Mouse (Mus musculus): ENCODE measurements at regions not wholly inside any gene's neighbourhood (a gene's known extent, or its start where the extent isn't known, plus 50 kb on each side); places are given as distances from the start of the nearest gene placed in this dataset.

DNA sequence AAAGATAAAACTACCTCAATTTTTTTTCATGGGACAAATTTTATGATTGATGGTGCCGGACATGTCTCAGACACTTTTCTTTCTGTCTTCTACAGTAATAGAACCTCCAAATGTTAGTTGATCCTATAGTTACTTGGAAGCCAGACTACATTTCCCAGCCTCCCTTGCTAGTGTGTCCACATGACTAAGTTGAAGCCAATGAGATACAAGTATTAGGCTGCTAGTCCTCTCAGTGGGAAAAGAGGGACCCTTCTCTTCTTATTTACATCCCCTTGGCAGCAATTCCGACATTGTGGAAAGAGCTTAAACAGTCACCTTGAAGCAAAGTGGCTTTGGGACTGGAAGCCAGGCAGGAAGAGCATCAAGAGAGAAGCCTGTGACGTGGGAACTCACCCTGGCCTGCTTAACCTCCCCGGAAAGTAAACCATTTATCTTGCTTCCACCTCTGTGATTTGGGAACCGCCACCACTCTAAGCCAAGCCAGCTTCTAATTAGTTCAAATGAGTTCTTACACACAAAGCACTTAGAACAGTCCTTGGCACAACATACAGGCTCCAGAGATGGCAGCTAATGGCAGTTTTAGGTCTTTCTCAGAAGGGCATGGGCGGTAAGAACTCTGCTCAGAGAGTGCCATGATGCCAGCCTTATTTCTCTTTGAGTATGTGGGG is 241.4 kb upstream of the Gm4791 start:
- ATAC-seq (ENCODE audit: low FRiP score): no peak

GRCm38 (mm10) chr9:46751981-46752380 is 246.6 kb upstream of the Gm4791 start:
- Histone ChIP-seq H3K27me3 (ENCODE audit: control insufficient read depth, insufficient read depth, low read length) (no peaks in the 10 kb centered on the region), H3K4me2 (replicated peaks) (no peak overlapping the region)

More for the DNA sequence above, 241.4 kb upstream of the Gm4791 start:
- Histone ChIP-seq H3K9me3 (ENCODE audit: control insufficient read depth, low read length) (no peaks in the 10 kb centered on the region), H3K36me3 (replicated peaks; ENCODE audit: control insufficient read depth, insufficient read depth) (no peaks in the 10 kb centered on the region), H3K27ac (no peak overlapping the region), H3K4me3 (replicated peaks; ENCODE audit: low read length) (no peak overlapping the region), H3K4me2 (replicated peaks) (no peak overlapping the region), H3K27me3 (ENCODE audit: control insufficient read depth, insufficient read depth, low read length) (no peaks in the 10 kb centered on the region), H3K4me1 (replicated peaks; ENCODE audit: control insufficient read depth, insufficient read depth, low read length) (0 out of 2 replicates have a peak, but pooled peaks cover 7% of the 10 kb centered on the region), H3K9ac (no peak overlapping the region)
- WGBS: 64% methylated on average over 6 of the region's 6 CpGs
- DNase-seq (ENCODE audit: low spot score): no peak

DNA sequence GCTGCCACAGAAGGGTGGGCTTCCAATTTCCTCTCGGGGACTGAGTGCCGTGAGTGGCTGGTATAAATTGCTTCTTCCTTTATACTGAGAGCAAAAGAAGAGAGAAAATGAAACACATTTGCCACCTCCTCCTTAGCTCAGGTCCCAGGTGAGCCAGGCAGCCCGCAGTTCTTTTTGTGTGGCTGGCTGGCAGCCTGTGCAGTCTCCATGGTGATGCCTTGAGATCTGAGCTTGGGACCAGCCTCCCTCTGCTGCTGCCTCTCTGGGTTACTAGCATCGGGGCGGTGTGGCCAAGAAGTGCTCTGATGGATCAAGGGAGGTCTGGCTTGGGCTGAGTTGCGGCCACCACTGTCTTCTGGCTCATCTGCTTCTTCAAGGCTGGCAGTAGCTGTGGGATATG is 249.1 kb upstream of the Gm4791 start:
- no peak for ATAC-seq (ENCODE audit: low FRiP score)
- Histone ChIP-seq H3K4me3 (replicated peaks; ENCODE audit: low read length) (no peak overlapping the region), H3K9ac (no peak overlapping the region), H3K36me3 (replicated peaks; ENCODE audit: control insufficient read depth, insufficient read depth) (no peaks in the 10 kb centered on the region), H3K4me2 (replicated peaks) (no peak overlapping the region), H3K9me3 (ENCODE audit: control insufficient read depth, low read length) (no peaks in the 10 kb centered on the region), H3K27ac (no peak overlapping the region), H3K27me3 (ENCODE audit: control insufficient read depth, insufficient read depth, low read length) (no peaks in the 10 kb centered on the region), H3K4me1 (replicated peaks; ENCODE audit: control insufficient read depth, insufficient read depth, low read length) (peaks cover 10% of the 10 kb centered on the region; the same call in 1 of the 2 replicates)
- 63% methylated on average over 6 of the region's 6 CpGs for WGBS
- DNase-seq (ENCODE audit: low spot score): no peak

More at GRCm38 (mm10) chr9:46751981-46752380, 246.6 kb upstream of the Gm4791 start:
- ATAC-seq (ENCODE audit: low FRiP score) (no peak), DNase-seq (ENCODE audit: low spot score) (no peak)
- H3K36me3 ChIP-seq (replicated peaks; ENCODE audit: control insufficient read depth, insufficient read depth): no peaks in the 10 kb centered on the region
- no peak overlapping the region for H3K4me3 ChIP-seq (replicated peaks; ENCODE audit: low read length)
- H3K27ac ChIP-seq: 0 out of 2 replicates have a peak overlapping the region, but pooled peaks have one; percentile 15
- H3K9ac ChIP-seq: no peak overlapping the region
- no peaks in the 10 kb centered on the region for H3K9me3 ChIP-seq (ENCODE audit: control insufficient read depth, low read length)
- H3K4me1 ChIP-seq (replicated peaks; ENCODE audit: control insufficient read depth, insufficient read depth, low read length): peaks cover 13% of the 10 kb centered on the region; the same call in 1 of the 2 replicates
- 42% methylated on average over 5 of the region's 5 CpGs for WGBS

DNA sequence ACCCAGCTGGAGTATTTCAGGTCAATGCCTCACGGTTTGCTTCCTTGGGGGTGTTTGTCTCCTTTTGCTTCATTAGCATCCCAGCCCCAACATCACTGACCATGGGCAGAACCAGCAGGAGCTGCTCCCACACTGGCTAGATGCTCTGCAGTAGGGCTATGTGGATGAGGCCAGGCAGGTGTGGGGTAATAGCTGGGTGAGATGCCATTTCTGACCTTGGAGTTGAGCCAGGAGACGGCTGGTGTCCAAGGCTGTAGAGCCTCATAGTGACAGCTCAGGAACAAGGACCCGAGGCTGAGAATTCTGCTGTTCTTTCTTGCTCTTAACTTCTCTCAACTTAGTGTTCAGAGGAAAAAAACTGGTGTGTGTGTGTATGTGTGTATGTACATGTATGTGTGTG is 252.3 kb upstream of the Gm4791 start:
- Histone ChIP-seq H3K27ac (no peak overlapping the region), H3K27me3 (ENCODE audit: control insufficient read depth, insufficient read depth, low read length) (no peaks in the 10 kb centered on the region), H3K4me1 (replicated peaks; ENCODE audit: control insufficient read depth, insufficient read depth, low read length) (0 out of 2 replicates have a peak, but pooled peaks cover 4% of the 10 kb centered on the region), H3K36me3 (replicated peaks; ENCODE audit: control insufficient read depth, insufficient read depth) (no peaks in the 10 kb centered on the region), H3K4me3 (replicated peaks; ENCODE audit: low read length) (no peak overlapping the region), H3K9ac (no peak overlapping the region), H3K9me3 (ENCODE audit: control insufficient read depth, low read length) (no peaks in the 10 kb centered on the region), H3K4me2 (replicated peaks) (no peak overlapping the region)
- ATAC-seq (ENCODE audit: low FRiP score) (no peak), DNase-seq (ENCODE audit: low spot score) (no peak)
- 79% methylated on average over 3 of the region's 3 CpGs for WGBS

DNA sequence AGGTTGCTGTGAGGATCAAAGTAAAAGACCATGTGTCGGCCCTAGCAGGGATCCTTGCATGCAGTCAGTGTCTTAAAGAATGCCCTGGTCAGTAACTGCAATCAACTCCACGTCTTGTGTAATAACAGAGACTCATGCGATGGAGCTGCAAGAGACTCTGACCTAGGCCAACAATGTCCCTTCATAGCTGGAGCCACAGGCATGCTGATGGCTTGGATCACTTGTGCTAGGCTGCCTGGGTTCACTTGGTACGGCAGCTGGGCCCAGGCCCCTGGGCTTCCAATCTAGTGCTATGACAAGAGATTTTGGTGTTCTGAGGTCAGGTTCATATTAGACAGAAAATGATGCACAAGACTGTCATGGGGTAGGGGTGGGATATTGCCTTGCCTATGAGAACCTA is 258.0 kb upstream of the Gm4791 start:
- Histone ChIP-seq H3K4me3 (replicated peaks; ENCODE audit: low read length) (no peak overlapping the region), H3K36me3 (replicated peaks; ENCODE audit: control insufficient read depth, insufficient read depth) (no peaks in the 10 kb centered on the region), H3K4me1 (replicated peaks; ENCODE audit: control insufficient read depth, insufficient read depth, low read length) (peaks cover 7% of the 10 kb centered on the region; the same call in 1 of the 2 replicates), H3K4me2 (replicated peaks) (no peak overlapping the region), H3K27me3 (ENCODE audit: control insufficient read depth, insufficient read depth, low read length) (no peaks in the 10 kb centered on the region), H3K27ac (no peak overlapping the region), H3K9me3 (ENCODE audit: control insufficient read depth, low read length) (no peaks in the 10 kb centered on the region), H3K9ac (no peak overlapping the region)
- WGBS: 84% methylated on average over 4 of the region's 4 CpGs
- no peak for DNase-seq (ENCODE audit: low spot score)
- no peak for ATAC-seq (ENCODE audit: low FRiP score)

GRCm38 (mm10) chr9:46739341-46739740 is 259.2 kb upstream of the Gm4791 start:
- no peak overlapping the region for H3K27ac ChIP-seq
- H3K9ac ChIP-seq: no peak overlapping the region
- ATAC-seq (ENCODE audit: low FRiP score) (no peak), DNase-seq (ENCODE audit: low spot score) (no peak)
- H3K4me2 ChIP-seq (replicated peaks): no peak overlapping the region
- 64% methylated on average over 3 of the region's 3 CpGs for WGBS
- peaks cover 7% of the 10 kb centered on the region; the same call in 1 of the 2 replicates for H3K4me1 ChIP-seq (replicated peaks; ENCODE audit: control insufficient read depth, insufficient read depth, low read length)
- no peaks in the 10 kb centered on the region for H3K9me3 ChIP-seq (ENCODE audit: control insufficient read depth, low read length)
- no peaks in the 10 kb centered on the region for H3K27me3 ChIP-seq (ENCODE audit: control insufficient read depth, insufficient read depth, low read length)
- H3K36me3 ChIP-seq (replicated peaks; ENCODE audit: control insufficient read depth, insufficient read depth): no peaks in the 10 kb centered on the region
- no peak overlapping the region for H3K4me3 ChIP-seq (replicated peaks; ENCODE audit: low read length)

- no peak for DNase-seq (ENCODE audit: low spot score)
- Histone ChIP-seq H3K27ac (no peak overlapping the region), H3K27me3 (ENCODE audit: control insufficient read depth, insufficient read depth, low read length) (no peaks in the 10 kb centered on the region), H3K4me3 (replicated peaks; ENCODE audit: low read length) (no peak overlapping the region), H3K4me2 (replicated peaks) (no peak overlapping the region), H3K36me3 (replicated peaks; ENCODE audit: control insufficient read depth, insufficient read depth) (no peaks in the 10 kb centered on the region), H3K9ac (no peak overlapping the region), H3K4me1 (replicated peaks; ENCODE audit: control insufficient read depth, insufficient read depth, low read length) (peaks cover 7% of the 10 kb centered on the region; the same call in 1 of the 2 replicates), H3K9me3 (ENCODE audit: control insufficient read depth, low read length) (no peaks in the 10 kb centered on the region)
- ATAC-seq (ENCODE audit: low FRiP score): no peak
- 34% methylated on average over 3 of the region's 3 CpGs for WGBS
These were observed 259.9 kb upstream of the Gm4791 start for GRCm38 (mm10) chr9:46738634-46739033.

DNA sequence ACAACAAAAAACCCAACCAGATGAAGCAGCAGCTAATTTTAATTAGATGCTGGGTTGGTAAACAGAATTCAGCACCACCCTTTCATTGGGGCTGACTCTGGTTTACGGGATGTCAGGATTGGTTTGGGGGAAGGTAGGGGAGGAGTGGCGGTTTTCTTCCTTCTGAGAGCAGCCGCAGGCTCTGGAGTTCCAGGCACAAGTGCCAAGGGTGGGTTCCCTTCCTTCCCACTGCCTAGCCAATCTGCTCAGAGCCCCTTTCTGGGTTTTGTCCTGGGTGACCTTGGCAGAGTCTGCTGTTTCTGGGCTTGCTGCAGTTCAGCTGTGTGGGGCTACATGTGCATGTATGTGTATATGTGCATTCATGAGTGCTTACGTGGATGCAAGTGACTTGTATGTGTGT is 260.5 kb upstream of the Gm4791 start:
- Histone ChIP-seq H3K27ac (no peak overlapping the region), H3K27me3 (ENCODE audit: control insufficient read depth, insufficient read depth, low read length) (no peaks in the 10 kb centered on the region), H3K9me3 (ENCODE audit: control insufficient read depth, low read length) (no peaks in the 10 kb centered on the region), H3K4me3 (replicated peaks; ENCODE audit: low read length) (no peak overlapping the region), H3K4me1 (replicated peaks; ENCODE audit: control insufficient read depth, insufficient read depth, low read length) (peaks cover 7% of the 10 kb centered on the region; the same call in 1 of the 2 replicates), H3K9ac (no peak overlapping the region), H3K36me3 (replicated peaks; ENCODE audit: control insufficient read depth, insufficient read depth) (no peaks in the 10 kb centered on the region), H3K4me2 (replicated peaks) (no peak overlapping the region)
- DNase-seq (ENCODE audit: low spot score): no peak
- no peak for ATAC-seq (ENCODE audit: low FRiP score)
- 48% methylated on average over 4 of the region's 4 CpGs for WGBS

DNA sequence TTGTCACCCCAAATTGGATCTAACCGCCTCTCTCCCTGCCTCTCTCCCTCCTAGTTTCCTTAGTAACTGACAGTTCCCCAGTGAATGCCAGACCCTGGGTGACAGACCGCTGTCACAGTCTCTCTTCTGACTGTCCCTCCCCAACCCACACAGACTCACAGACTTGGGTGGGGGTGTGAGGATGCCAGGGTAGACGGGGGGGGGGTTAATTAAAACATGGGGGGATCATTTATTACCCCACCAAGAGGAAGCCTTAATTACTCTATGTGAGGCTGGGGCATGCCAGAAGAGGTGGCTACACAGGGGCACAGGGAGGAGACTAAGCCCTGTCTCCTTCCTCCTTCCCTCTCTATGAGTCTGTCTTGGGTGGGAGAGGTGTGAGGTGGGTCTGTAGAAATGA is 261.1 kb upstream of the Gm4791 start:
- WGBS: 29% methylated on average over 3 of the region's 3 CpGs
- Histone ChIP-seq H3K9ac (no peak overlapping the region), H3K4me2 (replicated peaks) (no peak overlapping the region), H3K27ac (no peak overlapping the region), H3K9me3 (ENCODE audit: control insufficient read depth, low read length) (no peaks in the 10 kb centered on the region), H3K4me1 (replicated peaks; ENCODE audit: control insufficient read depth, insufficient read depth, low read length) (peaks cover 7% of the 10 kb centered on the region; the same call in 1 of the 2 replicates), H3K27me3 (ENCODE audit: control insufficient read depth, insufficient read depth, low read length) (no peaks in the 10 kb centered on the region), H3K4me3 (replicated peaks; ENCODE audit: low read length) (no peak overlapping the region), H3K36me3 (replicated peaks; ENCODE audit: control insufficient read depth, insufficient read depth) (no peaks in the 10 kb centered on the region)
- ATAC-seq (ENCODE audit: low FRiP score): no peak
- no peak for DNase-seq (ENCODE audit: low spot score)
